7 mouse cellular contexts compared by ENCODE assay signal in the genomic region with DNA sequence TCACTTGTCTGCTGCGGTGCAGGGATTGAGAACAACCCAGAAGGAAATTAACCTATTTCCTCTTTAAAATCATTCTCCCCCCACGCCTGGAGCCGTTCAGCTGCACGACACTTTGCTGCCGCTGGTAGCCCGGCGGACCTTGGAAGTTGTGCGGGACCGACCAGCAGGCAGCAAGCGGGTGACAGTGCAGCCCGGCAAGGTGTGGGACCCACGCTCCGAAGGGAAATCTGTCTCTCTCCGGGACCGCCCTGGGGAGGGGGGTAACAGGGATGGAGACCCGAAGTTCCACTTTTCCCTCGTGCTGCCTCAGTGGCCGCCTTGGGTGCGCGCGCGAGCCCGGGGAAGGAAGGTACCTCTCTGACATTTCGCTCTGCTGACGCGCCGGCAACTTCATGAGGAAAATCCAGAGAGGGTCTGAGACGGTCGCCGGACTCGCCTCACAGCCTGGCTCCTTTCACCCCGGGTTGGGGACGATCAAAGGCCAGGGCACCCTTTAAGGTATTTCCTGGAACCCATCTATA. TPM values are rescaled to one million over a fixed set of nuclear protein-coding genes. Genes with fewer than 3 reads are reported as not detected.
DNase-seq lines count a peak whose midpoint lies in the region; ATAC-seq and TF ChIP-seq lines count a peak whose summit lies in the region.

No protein-coding gene starts in this region.

- dilution Hi-C loops in CH12.LX (cut with MboI; ENCODE audit: extremely low pct_ligation_motif_present, extremely low pct_unique_long_range_greater_than_20kb, low sequenced_read_pairs): no loop called here

- under 1% methylated on average over 33 of the region's 33 CpGs for WGBS in embryonic facial prominence, embryonic 15.5 days
- WGBS in stomach, embryonic 15.5 days: under 1% methylated on average over 31 of the region's 33 CpGs

- peak overlapping the region; percentile 19 for H3K27ac ChIP-seq in CH12.LX (ENCODE audit: insufficient read depth, low read depth)
- no peak overlapping the region for H3K27ac ChIP-seq in embryonic facial prominence, embryonic 15.5 days (replicated peaks)
- peak overlapping the region; percentile 92 for H3K27ac ChIP-seq in stomach, embryonic 15.5 days

- in situ Hi-C loops in CH12.LX (cut with MboI; ENCODE audit: low pct_ligation_motif_present, low pct_unique_long_range_greater_than_20kb, low sequenced_read_pairs): no loop called here

- H3K79me2 ChIP-seq in CH12.LX (replicated peaks; ENCODE audit: control insufficient read depth, extremely low read depth, insufficient read depth, poor library complexity, severe bottlenecking): peaks cover 5% of the 10 kb centered on the region; the same call in 1 of the 2 replicates

- peak overlapping the region; percentile 79 for H3K4me2 ChIP-seq in CH12.LX (ENCODE audit: insufficient read depth, low read depth, poor library complexity, severe bottlenecking)
- peak overlapping the region; percentile 98 for H3K4me2 ChIP-seq in embryonic facial prominence, embryonic 15.5 days (replicated peaks)
- peak overlapping the region; percentile 93 for H3K4me2 ChIP-seq in stomach, embryonic 15.5 days

- no peak; the same call in 1 of the 2 replicates for TF ChIP-seq RAD21 in CH12.LX (IDR thresholded peaks at IDR 0.05; ENCODE audit: low read depth, low read length)

- DNase-seq in CH12.LX (ENCODE audit: extremely low read depth) (peak; percentile 51), ZHBTc4 (ENCODE audit: low read depth, low spot score) (peak; percentile 49), liver (peak; percentile 73)
- DNase-seq in heart, postnatal 4 days: peak; percentile 59

- peak overlapping the region; percentile 97 for H3K9ac ChIP-seq in CH12.LX (ENCODE audit: insufficient read depth, low read depth)
- peak overlapping the region; percentile 56 for H3K9ac ChIP-seq in embryonic facial prominence, embryonic 15.5 days
- peak overlapping the region; percentile 76; the same call in 1 of the 2 replicates for H3K9ac ChIP-seq in stomach, embryonic 15.5 days

- H3K4me3 ChIP-seq in CH12.LX (replicated peaks in 1 of 3; ENCODE audit: low read depth in 2 of 3, low read length in 2 of 3, poor library complexity in 1 of 3): peak overlapping the region; percentile 72 to 95 (median 76)
- H3K4me3 ChIP-seq in embryonic facial prominence, embryonic 15.5 days (replicated peaks): peak overlapping the region; percentile 74
- H3K4me3 ChIP-seq in stomach, embryonic 15.5 days (replicated peaks): peak overlapping the region; percentile 74

- peaks cover 0 to 9% of the 10 kb centered on the region in 2 experiments for H3K36me3 ChIP-seq in CH12.LX (replicated peaks in 1 of 2; ENCODE audit: control insufficient read depth in 1 of 2, insufficient read depth in 1 of 2, low read length in 1 of 2)
- no peaks in the 10 kb centered on the region for H3K36me3 ChIP-seq in embryonic facial prominence, embryonic 15.5 days
- H3K36me3 ChIP-seq in stomach, embryonic 15.5 days: no peaks in the 10 kb centered on the region

- no peak for TF ChIP-seq CTCF in CH12.LX (conservative IDR thresholded peaks at IDR 0.05 in 1 of 2, IDR thresholded peaks at IDR 0.05 in 1 of 2; ENCODE audit: low read depth in 2 of 2, low read length in 2 of 2)

- peaks cover 11 to 68% of the 10 kb centered on the region in 2 experiments; a peak in 3 of 4 replicates for H3K4me1 ChIP-seq in CH12.LX (ENCODE audit: control insufficient read depth in 1 of 2, insufficient read depth in 2 of 2)
- H3K4me1 ChIP-seq in embryonic facial prominence, embryonic 15.5 days: peaks cover 12% of the 10 kb centered on the region; the same call in 1 of the 2 replicates
- H3K4me1 ChIP-seq in stomach, embryonic 15.5 days: peaks cover 3% of the 10 kb centered on the region; the same call in 1 of the 2 replicates

- no peaks in the 10 kb centered on the region for H3K27me3 ChIP-seq in CH12.LX (replicated peaks)
- H3K27me3 ChIP-seq in embryonic facial prominence, embryonic 15.5 days: peaks cover 32% of the 10 kb centered on the region
- no peaks in the 10 kb centered on the region for H3K27me3 ChIP-seq in stomach, embryonic 15.5 days (replicated peaks)

- no peaks in the 10 kb centered on the region for H3K9me3 ChIP-seq in CH12.LX (replicated peaks; ENCODE audit: low read length)
- H3K9me3 ChIP-seq in embryonic facial prominence, embryonic 15.5 days (replicated peaks): no peaks in the 10 kb centered on the region
- H3K9me3 ChIP-seq in stomach, embryonic 15.5 days: no peaks in the 10 kb centered on the region

- no peak; the same call in 1 of the 2 replicates for TF ChIP-seq POLR2A in CH12.LX (IDR thresholded peaks at IDR 0.05; ENCODE audit: low read depth, low read length)

- no peak for ATAC-seq in embryonic facial prominence, embryonic 15.5 days (ENCODE audit: insufficient number of reproducible peaks, low FRiP score, low TSS enrichment, low read depth)
- 0 out of 2 replicates have a peak, but pooled peaks have one; percentile 14 for ATAC-seq in monocyte, adult 5-6 weeks (replicated peaks; ENCODE audit: insufficient number of reproducible peaks, low FRiP score, low TSS enrichment, poor library complexity, severe bottlenecking)
- ATAC-seq in stomach, embryonic 15.5 days (ENCODE audit: insufficient read depth, low FRiP score, low read depth): no peak

- TF ChIP-seq EP300 in CH12.LX (IDR thresholded peaks at IDR 0.05; ENCODE audit: low read length): no peak

TF ChIP-seq in CH12.LX, 34 proteins besides CTCF, POLR2A, EP300 and RAD21:
- TF ChIP-seq JUN (IDR thresholded peaks at IDR 0.05; ENCODE audit: insufficient read depth, low read depth, low read length) (no peak), E2F4 (IDR thresholded peaks at IDR 0.05; ENCODE audit: insufficient replicate concordance, low read depth, low read length) (no peak), HCFC1 (IDR thresholded peaks at IDR 0.05; ENCODE audit: low read depth, low read length) (0 out of 2 replicates have a peak, but pooled peaks have one; percentile 16), KAT2A (IDR thresholded peaks at IDR 0.05; ENCODE audit: insufficient replicate concordance, low read length) (no peak), MXI1 (IDR thresholded peaks at IDR 0.05; ENCODE audit: low read depth, low read length) (peak; percentile 44; the same call in 1 of the 2 replicates), SIN3A (IDR thresholded peaks at IDR 0.05; ENCODE audit: low read length) (peak; percentile 79; the same call in 1 of the 2 replicates), UBTF (IDR thresholded peaks at IDR 0.05; ENCODE audit: low read depth, low read length) (peak; percentile 59), RCOR1 (conservative IDR thresholded peaks at IDR 0.05; ENCODE audit: low read depth, low read length) (no peak), USF1 (IDR thresholded peaks at IDR 0.05; ENCODE audit: low read depth, low read length) (no peak), ZC3H11A (IDR thresholded peaks at IDR 0.05; ENCODE audit: low read depth, low read length) (no peak)

RNA-seq across cellular contexts. Expression of a gene that starts 0.9 kb away (rescaled TPM):
- total RNA-seq in CH12.LX (2012; rRNA removed) (2.2 and 3.3 TPM in 2 replicates), CH12.LX (2014; rRNA removed) (1.3 and 1.4 TPM in 2 replicates)
- polyA plus RNA-seq in CH12.LX (2012; ENCODE audit: insufficient read length, low read depth): 0.76 and 0.79 TPM in 2 replicates
- polyA plus RNA-seq in embryonic facial prominence, embryonic 15.5 days (2015; fragmentation: Nextera tagmentation; extraction: Ambion mirVana): 4.3 and 4.6 TPM in 2 replicates
- total RNA-seq in heart, postnatal 4 days (2021): 1 to 10 TPM; 5.2 to 6.1 TPM
- 0.96 to 2.5 TPM (median 1.1 TPM) in 3 replicates for total RNA-seq in monocyte, adult 5-6 weeks (2017)
- polyA plus RNA-seq in stomach, embryonic 15.5 days (2015; fragmentation: Nextera tagmentation; extraction: Ambion mirVana): 3.6 and 3.8 TPM in 2 replicates

RNA-seq across cellular contexts. Expression of a gene that starts 1.2 kb away (rescaled TPM):
- total RNA-seq in CH12.LX (2012; rRNA removed) (14.1 and 18.3 TPM in 2 replicates), CH12.LX (2014; rRNA removed) (18.7 and 20.9 TPM in 2 replicates)
- 18.9 and 24.2 TPM in 2 replicates for polyA plus RNA-seq in CH12.LX (2012; ENCODE audit: insufficient read length, low read depth)
- polyA plus RNA-seq in embryonic facial prominence, embryonic 15.5 days (2015; fragmentation: Nextera tagmentation; extraction: Ambion mirVana): 7.4 and 7.5 TPM in 2 replicates
- total RNA-seq in heart, postnatal 4 days (2021): 10 to 100 TPM; 17.9 to 22.6 TPM
- 9.1 to 20.3 TPM (median 11.3 TPM) in 3 replicates for total RNA-seq in monocyte, adult 5-6 weeks (2017)
- 10.3 and 12.9 TPM in 2 replicates for polyA plus RNA-seq in stomach, embryonic 15.5 days (2015; fragmentation: Nextera tagmentation; extraction: Ambion mirVana)

RNA-seq across cellular contexts. Expression of a gene that starts 46.5 kb away (rescaled TPM):
- total RNA-seq in CH12.LX (2012; rRNA removed) (19.7 and 23.3 TPM in 2 replicates), CH12.LX (2014; rRNA removed) (22.3 and 24.5 TPM in 2 replicates)
- polyA plus RNA-seq in CH12.LX (2012; ENCODE audit: insufficient read length, low read depth): 18.6 and 23.7 TPM in 2 replicates
- 45.5 and 46.5 TPM in 2 replicates for polyA plus RNA-seq in embryonic facial prominence, embryonic 15.5 days (2015; fragmentation: Nextera tagmentation; extraction: Ambion mirVana)
- 10 to 100 TPM; 46.9 to 49.4 TPM for total RNA-seq in heart, postnatal 4 days (2021)
- 32.6 to 34.9 TPM (median 33.6 TPM) in 3 replicates for total RNA-seq in monocyte, adult 5-6 weeks (2017)
- polyA plus RNA-seq in stomach, embryonic 15.5 days (2015; fragmentation: Nextera tagmentation; extraction: Ambion mirVana): 35.7 and 40.4 TPM in 2 replicates

RNA-seq across cellular contexts. Expression of a gene that starts 58.5 kb away (rescaled TPM):
- total RNA-seq in CH12.LX (2012; rRNA removed): 0.08 TPM in 2 replicates
- total RNA-seq in CH12.LX (2014; rRNA removed): 0.08 TPM in 1 of 2 replicates, not detected in the other
- not detected in 2 replicates for polyA plus RNA-seq in CH12.LX (2012; ENCODE audit: insufficient read length, low read depth)
- not detected in 2 replicates for polyA plus RNA-seq in embryonic facial prominence, embryonic 15.5 days (2015; fragmentation: Nextera tagmentation; extraction: Ambion mirVana)
- total RNA-seq in heart, postnatal 4 days (2021): not detected
- 0.85 to 6.5 TPM (median 1.6 TPM) in 3 replicates for total RNA-seq in monocyte, adult 5-6 weeks (2017)
- polyA plus RNA-seq in stomach, embryonic 15.5 days (2015; fragmentation: Nextera tagmentation; extraction: Ambion mirVana): not detected in 2 replicates
